Mouse (Mus musculus): Measurements from ENCODE around the gene Mfng. TPM values are rescaled to one million over a fixed set of nuclear protein-coding genes. Genes with fewer than 3 reads are reported as not detected.

Mfng gene
- total RNA-seq (2021): 1 to 10 TPM; 4.9 to 6.0 TPM

GRCm38 (mm10) chr15:78773290-78773729 lies at the start of gene Mfng:
Gene Mfng, minus strand, starts transcription at chr15:78773475.
- intact Hi-C loops (cut with DNase I): no loop called here

GRCm38 (mm10) chr15:78816074-78816391 lies 42.8 kb upstream of the Mfng start:
- DNase-seq (ENCODE audit: low spot score in 2 of 2): no peak
- intact Hi-C loops (cut with DNase I): no loop called here

More at GRCm38 (mm10) chr15:78773290-78773729, at the start of gene Mfng:
- DNase-seq (ENCODE audit: low spot score in 2 of 2): peak; percentile 30 to 35

GRCm38 (mm10) chr15:78815314-78816073 lies 42.2 kb upstream of the Mfng start:
- intact Hi-C loops (cut with DNase I): no loop called here

GRCm38 (mm10) chr15:78813603-78814002 lies 40.3 kb upstream of the Mfng start:
- intact Hi-C loops (cut with DNase I): no loop called here
- no peak for DNase-seq (ENCODE audit: low spot score in 2 of 2)

More at GRCm38 (mm10) chr15:78815314-78816073, 42.2 kb upstream of the Mfng start:
- no peak for DNase-seq (ENCODE audit: low spot score in 2 of 2)

GRCm38 (mm10) chr15:78810146-78810545 lies 36.9 kb upstream of the Mfng start:
- intact Hi-C loops (cut with DNase I): no loop called here
- DNase-seq (ENCODE audit: low spot score in 2 of 2): no peak

- intact Hi-C loops (cut with DNase I): no loop called here
- DNase-seq (ENCODE audit: low spot score in 2 of 2): no peak
Measured at GRCm38 (mm10) chr15:78809739-78810138, 36.5 kb upstream of the Mfng start.

GRCm38 (mm10) chr15:78808980-78809379 lies 35.7 kb upstream of the Mfng start:
- no peak for DNase-seq (ENCODE audit: low spot score in 2 of 2)
- intact Hi-C loops (cut with DNase I): no loop called here

GRCm38 (mm10) chr15:78807141-78807540 lies 33.9 kb upstream of the Mfng start:
- intact Hi-C loops (cut with DNase I): no loop called here

GRCm38 (mm10) chr15:78806614-78807013 lies 33.3 kb upstream of the Mfng start:
- peak in 1 of 2 experiments; percentile 29 for DNase-seq (ENCODE audit: low spot score in 2 of 2)
- intact Hi-C loops (cut with DNase I): no loop called here

More at GRCm38 (mm10) chr15:78807141-78807540, 33.9 kb upstream of the Mfng start:
- DNase-seq (ENCODE audit: low spot score in 2 of 2): no peak

- no peak for DNase-seq (ENCODE audit: low spot score in 2 of 2)
- intact Hi-C loops (cut with DNase I): no loop called here
Measured at GRCm38 (mm10) chr15:78805351-78805750, 32.1 kb upstream of the Mfng start.

GRCm38 (mm10) chr15:78804326-78804725 lies 31.1 kb upstream of the Mfng start:
- no peak for DNase-seq (ENCODE audit: low spot score in 2 of 2)
- intact Hi-C loops (cut with DNase I): no loop called here

GRCm38 (mm10) chr15:78803499-78803900 lies 30.2 kb upstream of the Mfng start:
- intact Hi-C loops (cut with DNase I): no loop called here
- DNase-seq (ENCODE audit: low spot score in 2 of 2): no peak

GRCm38 (mm10) chr15:78802776-78803391 lies 29.6 kb upstream of the Mfng start, which contains the start of gene Card10:
Gene Card10, minus strand, starts transcription at chr15:78803042.
- no peak for DNase-seq (ENCODE audit: low spot score in 2 of 2)

GRCm38 (mm10) chr15:78801971-78802741 lies 28.9 kb upstream of the Mfng start:
- no peak for DNase-seq (ENCODE audit: low spot score in 2 of 2)

More at GRCm38 (mm10) chr15:78802776-78803391, 29.6 kb upstream of the Mfng start, which contains the start of gene Card10:
- intact Hi-C loops (cut with DNase I): no loop called here

GRCm38 (mm10) chr15:78801571-78801970 lies 28.3 kb upstream of the Mfng start:
- intact Hi-C loops (cut with DNase I): no loop called here
- no peak for DNase-seq (ENCODE audit: low spot score in 2 of 2)

More at GRCm38 (mm10) chr15:78801971-78802741, 28.9 kb upstream of the Mfng start:
- intact Hi-C loops (cut with DNase I): no loop called here

- peak; percentile 34 to 37 for DNase-seq (ENCODE audit: low spot score in 2 of 2)
- intact Hi-C loops (cut with DNase I): no loop called here
Measured at GRCm38 (mm10) chr15:78799029-78799428, 25.8 kb upstream of the Mfng start.

GRCm38 (mm10) chr15:78797060-78797329 lies 23.7 kb upstream of the Mfng start:
- intact Hi-C loops (cut with DNase I): no loop called here
- no peak for DNase-seq (ENCODE audit: low spot score in 2 of 2)

- intact Hi-C loops (cut with DNase I): no loop called here
- no peak for DNase-seq (ENCODE audit: low spot score in 2 of 2)
Measured at GRCm38 (mm10) chr15:78796196-78797059, 23.2 kb upstream of the Mfng start.

- DNase-seq (ENCODE audit: low spot score in 2 of 2): no peak
- intact Hi-C loops (cut with DNase I): no loop called here
Measured at GRCm38 (mm10) chr15:78790990-78791389, 17.7 kb upstream of the Mfng start.
